Mouse (Mus musculus) hindlimb bud, embryonic 11.5 days (tissue): ENCODE measurements around the gene Rnf157.

ENCODE experiments used
- DNase-seq: peaks from one replicate; pipeline ENCODE4 v3.0.0-alpha.2; 2012; ENCODE audit warnings: low read depth, low spot score; ENCODE audit errors: extremely low spot score

Gene Rnf157

DNA sequence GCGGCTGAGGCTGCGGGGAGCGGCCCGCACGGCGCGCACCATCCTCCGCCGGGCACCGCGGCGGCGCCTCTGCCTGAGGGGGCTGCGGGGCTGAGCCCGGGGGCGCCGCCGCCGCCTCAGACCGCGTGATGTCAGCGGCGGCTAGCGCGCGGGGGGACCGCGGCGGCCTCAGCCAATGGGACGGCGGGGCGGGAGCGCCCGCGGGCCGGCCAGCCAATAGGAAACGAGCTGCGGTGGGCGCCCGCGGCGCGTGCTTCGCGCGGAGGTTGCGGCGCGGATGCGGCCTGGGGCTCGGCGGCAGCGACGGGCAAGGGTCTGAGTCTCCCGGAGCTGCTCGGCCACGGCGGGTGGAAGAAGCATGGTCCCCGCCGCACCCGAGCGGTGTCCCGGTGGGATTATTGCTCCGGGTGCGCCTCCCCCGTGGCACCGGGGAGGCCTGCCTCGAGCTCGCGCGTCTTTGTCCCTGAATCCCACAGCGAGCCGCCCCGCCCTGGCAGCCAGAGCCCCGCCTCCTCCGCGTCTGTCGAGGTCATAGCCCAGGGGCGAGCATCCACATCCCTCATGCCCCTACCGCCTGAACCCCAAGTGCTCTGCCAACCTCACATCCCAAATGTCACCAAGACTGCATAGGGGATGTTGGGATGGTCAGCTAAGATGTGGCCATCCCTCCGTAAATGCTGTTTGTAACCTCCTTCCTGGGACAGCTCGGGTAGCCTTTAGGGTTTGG, at the start of gene Rnf157:
Gene Rnf157 (minus strand): TSS at position 129 of the 727 bp plus-strand sequence.
- no peak for DNase-seq

DNA sequence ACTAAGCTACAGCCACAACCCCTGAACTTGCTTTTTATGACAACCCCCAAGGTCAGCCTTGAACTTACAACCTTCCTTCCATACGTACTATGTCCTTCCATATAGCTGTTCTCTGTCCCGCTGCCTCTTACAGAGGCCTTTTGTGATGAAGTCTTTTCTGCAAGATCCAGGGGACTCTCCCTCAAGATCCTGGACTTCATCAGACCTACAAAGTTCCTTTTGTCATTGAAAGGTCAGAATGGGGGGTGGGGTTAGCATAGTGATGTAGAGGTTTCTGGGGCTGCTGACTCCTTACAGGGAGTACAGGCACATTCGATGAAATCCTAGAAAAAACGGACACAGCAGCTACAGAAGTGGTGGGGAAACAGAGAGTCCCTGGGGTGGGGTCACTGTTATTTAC, 47.0 kb upstream of the Rnf157 start:
- no peak for DNase-seq

DNA sequence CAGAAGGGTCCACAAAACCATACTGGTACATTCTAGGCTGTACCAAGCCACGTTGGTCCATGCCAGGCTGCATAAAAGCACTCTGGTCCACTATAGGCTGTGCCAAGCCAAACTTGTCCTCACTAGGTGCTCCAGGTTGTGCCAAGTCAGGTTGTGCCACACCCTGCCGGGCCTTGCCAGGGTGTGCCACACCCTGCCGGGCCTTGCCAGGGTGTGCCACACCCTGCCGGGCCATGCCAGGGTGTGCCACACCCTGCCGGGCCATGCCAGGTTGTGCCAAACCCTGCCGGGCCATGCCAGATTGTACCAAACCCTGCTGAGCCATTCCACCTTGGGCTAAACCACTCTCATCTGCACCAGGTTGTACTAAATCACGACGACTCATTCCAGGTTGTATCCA, 43.4 kb upstream of the Rnf157 start:
- DNase-seq: no peak

DNA sequence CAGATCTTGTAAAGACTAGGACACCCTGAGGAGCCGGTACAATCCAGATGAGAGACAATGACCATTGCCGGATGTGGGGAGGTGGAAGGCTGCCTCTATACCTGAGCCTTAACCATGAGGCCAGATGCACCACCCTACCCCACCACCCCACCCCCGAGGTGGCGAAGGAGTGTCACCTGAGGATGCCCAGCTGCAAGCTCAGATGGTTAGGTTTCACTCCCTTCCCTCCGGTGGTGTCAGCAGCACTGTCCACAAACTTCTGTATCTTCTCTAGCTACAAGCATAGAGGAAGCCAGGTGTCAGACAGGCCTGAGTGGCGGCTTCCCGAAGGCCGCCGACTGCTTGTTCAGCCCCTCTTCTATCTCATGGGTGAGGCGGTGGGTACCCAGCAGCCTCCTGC, 41.1 kb upstream of the Rnf157 start:
- no peak for DNase-seq

DNA sequence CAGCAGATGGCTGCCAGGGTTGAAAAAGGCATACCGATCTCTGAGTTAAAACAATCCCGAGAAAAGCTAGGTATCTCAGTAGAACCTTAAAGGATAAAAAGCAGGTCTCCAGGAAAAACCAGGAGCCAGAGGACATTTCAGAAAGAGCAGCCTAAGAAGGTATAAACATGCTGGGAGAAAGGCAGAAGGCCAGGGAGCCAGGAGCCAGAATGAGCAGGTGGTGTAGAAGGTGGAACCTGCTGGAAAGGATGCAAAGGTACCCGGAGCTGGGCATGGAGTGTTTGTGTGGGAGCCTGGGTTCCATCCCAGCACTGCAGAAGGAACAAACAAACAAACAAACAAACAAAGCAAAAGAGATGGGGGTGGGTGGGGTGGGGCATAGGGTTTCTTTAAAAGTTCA, 36.5 kb upstream of the Rnf157 start:
- no peak for DNase-seq

DNA sequence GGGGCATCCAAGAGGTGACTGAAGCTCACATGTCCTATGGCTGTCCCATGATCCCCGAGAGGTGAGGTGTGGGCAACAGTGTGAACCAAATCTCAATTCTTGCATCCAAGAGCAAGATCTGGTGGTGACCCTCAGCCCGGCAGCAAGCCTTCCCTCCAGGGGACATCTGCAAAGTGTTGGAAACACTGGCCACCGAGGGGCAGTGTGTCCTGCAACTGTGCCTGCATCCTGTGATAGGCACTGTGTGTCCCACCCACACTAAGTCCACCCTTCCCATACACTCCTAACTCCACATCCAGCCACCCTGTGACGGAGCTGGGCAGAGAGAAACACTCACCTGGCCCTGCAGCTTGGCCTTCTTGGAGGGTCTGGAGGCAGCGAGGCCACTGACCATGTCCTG, 35.0 kb upstream of the Rnf157 start:
- no peak for DNase-seq

DNA sequence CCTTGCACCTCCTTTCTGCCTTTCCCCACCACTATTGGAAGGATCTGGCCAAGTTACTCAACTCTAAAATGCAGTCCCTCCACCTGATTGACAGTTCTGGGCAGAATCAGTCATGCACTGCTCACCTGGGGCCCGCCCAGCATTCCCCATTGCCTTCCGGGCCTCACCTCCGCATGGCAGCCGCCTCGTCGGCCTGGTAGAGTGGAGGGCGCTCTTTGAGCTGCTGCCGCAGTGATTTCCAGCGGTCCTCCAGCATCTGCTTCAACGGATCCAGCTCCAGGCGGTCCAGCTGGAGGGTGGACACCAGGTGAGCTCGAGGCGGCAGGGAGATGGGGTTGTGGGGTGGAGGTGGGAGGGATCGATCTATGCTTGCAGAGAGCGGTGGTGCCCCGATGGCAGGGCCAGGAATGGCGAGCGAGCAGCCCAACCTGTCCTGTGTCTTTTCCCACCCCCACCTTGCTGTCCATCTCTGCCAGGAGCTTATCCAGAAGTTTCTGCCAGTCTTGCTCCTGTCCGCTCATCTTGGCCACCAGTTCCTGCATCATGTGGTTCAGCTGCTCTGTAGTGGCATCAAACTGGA, 33.6 kb upstream of the Rnf157 start:
- DNase-seq: no peak

DNA sequence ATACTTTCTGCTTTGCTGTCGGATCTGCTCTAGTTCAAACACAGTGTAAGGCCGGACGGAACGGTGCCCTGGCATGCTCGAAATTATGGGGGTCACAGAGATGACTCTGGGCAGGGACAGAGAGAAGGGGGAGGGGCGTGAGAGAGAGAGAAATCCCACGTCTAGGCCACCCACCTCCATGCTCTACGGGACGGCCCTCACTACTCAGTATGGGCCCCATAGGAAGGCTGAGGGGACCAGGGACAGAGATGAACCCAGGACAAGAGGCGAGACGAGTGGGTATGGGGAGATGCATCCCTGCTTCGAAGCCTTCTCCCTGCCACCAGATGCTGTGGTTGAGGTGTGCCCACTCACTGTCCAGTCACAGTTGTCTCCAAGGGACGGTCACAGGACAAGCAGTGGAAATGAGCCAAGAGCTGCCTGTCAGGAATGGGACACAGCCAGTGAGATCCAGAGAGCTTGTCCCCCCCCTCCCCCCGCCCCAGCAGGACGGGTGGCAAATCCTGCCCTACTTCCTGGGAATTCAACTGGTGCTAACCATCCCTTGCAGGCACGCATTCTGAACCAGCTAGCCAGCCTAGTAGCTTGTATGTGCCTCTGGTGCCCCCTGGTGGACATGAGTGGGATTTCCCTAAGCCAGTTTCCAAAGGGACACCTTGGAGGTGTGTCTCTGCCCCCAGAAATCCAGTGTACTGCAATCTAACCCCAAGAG, 32.9 kb upstream of the Rnf157 start:
- DNase-seq: peak; percentile 86

DNA sequence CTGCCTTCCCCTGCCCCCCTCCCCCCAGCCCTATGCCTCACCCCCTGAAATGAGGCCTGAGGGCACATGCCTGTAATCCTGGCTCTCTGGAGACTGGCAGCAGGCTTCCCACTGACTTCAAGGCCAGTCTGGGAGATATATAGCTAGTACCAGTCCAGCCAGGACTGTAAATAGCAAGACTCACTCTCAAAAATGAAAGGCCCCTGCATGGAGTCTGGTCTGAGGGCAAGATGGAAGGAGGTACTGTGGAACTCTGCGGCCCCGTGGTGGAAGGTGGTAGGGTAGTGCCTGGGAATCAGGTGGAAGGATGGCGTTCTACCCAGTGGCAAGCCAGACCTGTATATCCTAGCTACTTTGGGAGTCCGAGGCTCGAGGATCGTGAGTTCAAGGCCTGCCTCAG, 31.1 kb upstream of the Rnf157 start:
- no peak for DNase-seq

DNA sequence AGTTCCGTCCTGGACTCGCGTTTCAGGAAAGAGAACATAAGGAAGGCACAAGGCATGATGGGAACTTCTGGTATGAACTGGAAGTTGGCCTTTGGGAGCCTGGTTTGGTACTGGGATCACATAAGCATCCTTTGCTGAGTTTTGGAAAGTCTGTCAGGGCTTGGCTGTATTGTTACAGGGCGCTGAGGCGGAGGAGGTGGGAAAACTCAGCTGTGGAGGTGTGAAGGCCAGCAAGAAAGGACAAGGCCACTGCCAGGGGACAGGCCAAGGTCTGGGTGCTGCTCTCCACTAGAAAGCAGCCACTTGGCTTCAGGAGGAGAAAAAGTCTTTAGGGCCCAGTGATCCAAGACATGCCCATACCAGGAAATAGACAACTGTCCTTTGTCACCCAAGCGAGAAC, 30.5 kb upstream of the Rnf157 start:
- DNase-seq: no peak

DNA sequence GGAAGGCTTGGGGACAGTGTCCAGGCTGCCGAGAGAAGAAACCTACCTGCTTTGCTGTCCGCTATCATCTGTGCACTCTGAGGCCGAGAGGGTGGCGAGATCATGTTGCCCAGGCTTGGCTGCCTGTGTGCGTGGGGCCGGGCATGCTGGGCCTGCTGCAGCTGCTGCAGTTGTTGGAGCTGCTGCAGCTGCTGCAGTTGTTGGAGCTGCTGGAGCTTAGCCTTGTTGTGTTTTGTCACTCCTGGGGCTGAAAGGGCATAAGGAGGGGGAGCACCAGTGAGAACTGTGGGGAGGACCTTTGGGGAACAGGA, 30.0 kb upstream of the Rnf157 start:
- DNase-seq: no peak

DNA sequence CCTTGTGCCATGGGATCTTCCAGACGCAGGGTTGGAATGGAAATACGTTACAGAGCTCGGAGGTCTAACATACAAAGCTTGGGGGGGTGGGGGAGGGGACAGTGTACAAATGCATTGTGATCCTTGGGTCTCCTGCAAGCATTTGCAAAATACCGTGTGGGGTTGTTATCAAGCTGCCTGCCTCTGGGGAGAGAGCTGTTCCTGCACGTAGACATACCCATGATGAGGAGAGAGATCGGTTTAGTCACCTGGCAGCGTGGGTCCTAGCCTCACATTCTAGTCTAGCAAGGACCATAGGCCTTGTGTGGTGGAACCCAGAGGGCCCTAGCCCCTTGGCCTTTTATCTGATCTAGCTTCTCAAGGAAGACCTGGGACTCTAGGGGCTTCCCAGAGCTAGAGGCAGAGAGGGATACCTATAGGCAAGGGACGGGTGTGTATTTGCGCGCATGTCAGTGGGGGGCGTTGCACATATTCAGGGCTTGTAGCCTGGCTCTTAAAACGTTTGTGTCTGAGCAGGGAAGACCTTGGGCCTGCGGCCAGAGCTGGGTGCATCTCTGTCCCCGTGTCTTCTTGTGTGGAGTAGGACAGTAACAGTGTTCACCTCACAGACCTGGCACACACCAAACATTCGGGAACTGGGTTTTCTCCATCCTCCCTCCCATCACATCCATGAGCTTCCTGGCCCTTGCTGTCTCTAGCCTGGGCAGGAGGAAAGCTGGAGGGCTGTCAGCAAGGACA, 29.5 kb upstream of the Rnf157 start:
- no peak for DNase-seq

DNA sequence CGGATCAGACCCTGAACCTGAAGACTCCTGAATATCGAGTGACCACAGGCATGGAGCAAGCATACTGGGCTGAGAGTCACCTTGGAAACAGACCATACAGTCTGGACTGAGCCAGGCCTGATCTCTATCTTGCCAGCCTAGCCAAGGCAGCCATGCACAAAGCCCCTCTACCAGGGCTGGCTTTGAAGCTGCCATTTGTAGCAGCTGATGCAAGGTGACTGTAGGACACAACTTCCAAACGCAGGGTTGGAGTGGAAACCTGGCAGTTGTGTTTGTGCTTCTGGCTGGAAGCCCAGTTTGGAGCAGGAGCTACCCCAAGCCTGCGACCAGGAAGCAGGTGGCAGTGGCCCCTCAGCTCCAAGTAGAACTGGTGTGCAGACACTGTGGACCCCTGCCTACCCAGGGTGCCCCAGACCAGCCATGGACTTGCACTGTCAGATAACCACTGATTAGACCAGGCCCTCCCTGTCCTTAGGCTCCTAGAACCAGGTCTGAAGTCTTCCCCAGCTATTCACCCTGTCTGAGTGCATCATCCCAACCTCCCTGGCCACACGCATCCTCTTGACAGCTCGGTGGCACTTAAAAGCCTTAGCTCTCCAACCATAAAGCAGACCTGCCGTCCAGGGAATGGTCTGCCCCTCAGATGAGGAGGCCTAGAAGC, 27.7 kb upstream of the Rnf157 start:
- no peak for DNase-seq

DNA sequence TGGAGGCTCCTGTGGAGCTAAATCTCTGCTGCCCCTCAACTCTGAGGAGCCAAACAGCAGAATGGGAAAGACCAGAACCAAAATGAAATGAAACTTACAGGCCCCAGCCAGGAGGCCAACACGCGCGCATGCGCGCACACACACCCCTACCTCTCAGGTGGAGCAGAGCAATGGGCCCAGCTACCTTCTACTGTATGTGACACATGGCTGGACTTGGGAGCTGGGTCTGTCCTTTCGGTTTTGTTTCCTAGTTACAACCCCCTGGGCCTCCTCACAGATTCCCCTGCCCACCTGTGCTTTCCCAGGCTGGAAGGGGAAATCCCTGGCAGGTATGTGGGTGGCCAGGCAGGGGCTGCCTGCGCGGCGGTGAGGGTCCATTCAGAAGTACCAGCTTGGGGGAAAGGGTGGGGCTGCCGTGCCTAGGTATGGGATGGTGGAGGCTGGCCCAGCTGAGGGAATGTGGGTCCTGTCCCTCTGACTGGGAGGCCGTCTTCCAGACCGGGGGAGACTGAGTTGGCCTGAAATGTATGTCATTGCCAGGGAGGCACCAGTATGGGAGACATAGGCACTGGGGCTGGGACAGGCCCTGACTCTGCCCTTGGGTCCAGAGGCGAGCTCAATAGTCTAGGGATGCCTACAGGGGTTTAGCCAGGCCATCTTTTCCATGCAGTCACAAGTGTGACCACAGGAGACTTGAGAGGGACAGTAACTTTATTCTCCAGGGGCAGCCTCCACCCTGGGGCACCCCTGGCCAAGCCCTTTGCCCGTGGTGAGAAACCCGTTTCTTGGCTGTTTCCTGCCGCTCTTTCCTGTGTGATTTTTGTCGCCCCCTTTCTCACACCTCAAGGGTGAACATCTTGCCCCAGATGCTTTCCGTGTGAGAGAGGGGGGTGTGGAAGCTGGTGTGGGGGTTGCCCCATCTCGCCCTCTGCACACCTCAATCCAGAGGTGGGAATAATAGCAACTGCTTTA, 26.7 kb upstream of the Rnf157 start:
- no peak for DNase-seq

DNA sequence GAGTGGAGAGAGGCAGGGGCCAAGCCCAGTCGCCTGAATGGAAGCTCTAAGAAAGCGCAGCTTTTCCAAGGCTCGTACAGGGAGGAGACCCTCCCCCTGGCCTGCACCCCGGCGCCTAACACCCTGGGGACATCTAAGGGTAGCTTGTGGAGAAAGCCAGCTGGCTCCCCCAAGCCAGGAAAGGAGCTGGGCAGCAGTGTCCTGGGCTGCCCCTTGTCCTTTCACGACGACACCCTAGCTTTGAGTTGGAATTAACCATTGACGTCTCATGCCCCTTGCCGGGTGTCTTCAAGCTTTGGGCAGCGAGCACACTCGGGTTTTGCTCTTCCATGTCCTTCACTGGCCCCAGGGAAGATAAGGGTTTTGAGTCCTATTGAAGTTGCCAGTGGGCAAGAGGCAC, 24.7 kb upstream of the Rnf157 start:
- no peak for DNase-seq

DNA sequence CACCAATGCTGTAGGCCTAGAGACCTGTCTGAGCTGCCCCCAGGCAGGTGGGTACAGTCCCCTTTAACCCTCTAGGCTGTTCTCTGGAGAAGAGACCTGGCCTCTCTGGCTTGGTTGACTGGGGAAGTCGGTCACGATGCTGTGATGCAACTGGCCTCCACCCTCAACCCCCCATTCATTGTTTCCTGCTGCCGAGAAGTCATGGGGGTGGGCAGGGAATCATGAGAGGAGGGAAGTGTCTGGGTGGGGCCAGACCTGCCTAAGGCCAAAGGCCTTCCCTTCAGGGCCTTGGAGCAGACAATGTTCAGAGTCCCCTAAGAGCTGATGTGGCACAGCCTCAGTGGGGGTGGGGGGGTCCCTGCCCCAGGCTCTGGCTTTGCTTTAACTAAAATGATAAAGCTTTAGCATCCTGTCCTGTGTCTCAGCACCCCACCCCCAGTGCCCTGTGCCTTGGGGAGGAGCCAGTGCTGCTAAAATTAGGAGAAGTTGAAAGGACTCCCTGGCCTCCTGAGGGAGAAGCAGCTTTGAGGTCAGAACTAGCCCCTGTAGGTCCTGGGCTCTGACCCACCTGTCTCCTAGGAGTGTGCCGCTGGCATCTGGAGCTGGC, 24.0 kb upstream of the Rnf157 start:
- no peak for DNase-seq

DNA sequence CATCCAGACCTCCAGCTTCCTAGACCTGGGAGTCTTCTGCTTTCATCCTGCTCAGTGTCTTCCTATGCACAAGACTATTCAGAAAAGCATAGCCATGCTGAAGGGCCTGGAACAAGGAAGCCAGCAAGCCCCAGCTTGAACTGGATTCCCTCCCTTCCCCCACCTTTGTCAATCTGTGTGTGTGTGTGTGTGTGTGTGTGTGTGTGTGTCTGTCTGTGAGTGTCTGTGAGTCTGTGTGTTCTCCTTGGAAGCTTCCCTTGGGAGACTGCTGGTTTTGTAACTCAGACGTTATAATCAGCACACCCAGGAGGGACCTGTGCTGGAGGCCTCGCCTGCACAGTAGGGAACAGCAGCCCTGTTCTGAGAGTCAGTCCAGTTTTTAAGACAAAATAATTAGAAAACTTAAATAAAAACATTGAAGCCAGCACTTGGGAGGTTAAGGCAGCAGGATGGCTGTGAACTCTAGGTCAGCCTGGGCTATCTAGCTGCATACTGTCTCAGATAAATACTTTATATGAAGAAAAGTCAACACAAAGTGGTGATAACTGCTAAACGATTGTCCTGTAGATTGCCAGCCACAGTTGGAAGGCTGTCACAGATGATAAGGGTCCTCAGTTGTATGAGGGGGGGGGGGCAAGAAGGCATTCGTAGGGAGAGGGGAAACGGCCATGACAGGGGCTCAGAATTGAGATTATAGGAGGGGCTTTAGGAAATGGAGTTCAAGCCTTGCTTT, 23.3 kb upstream of the Rnf157 start:
- no peak for DNase-seq

DNA sequence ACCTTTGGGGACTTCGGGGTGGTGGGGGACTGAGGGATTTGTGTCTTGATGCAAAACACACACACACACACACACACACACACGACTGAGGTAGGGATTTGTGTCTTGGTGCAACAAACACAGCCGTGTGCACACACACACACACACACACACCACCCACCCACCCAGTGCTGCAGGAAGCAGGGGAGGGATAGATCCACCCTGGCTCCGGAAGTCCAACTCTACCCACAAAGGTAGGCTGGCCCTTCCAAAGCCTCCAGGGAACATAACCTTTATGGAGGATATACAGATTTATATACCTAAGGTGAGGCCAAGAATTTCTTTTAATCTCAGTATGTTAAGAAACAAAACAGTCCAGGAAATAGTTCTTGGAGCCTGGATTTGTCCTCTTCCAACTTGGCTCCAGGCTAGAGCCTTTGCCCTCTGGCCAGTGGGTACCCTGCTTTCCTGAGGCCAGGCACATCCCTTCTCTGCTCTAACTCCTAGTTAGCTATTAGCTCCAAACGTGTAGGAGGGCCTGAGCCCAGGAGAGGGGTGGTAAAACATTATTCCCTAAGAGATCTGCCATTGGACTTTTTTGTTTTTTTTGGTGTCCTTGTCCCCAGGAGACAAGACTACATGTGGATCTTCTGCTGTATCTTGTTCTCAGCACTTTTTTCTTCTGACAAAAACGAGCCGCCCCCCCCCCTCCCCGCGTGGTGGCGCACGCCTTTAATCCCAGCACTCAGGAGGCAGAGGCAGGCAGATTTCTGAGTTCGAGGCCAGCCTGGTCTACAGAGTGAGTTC, 22.3 kb upstream of the Rnf157 start:
- no peak for DNase-seq
